Mouse (Mus musculus) kidney, postnatal 0 days (tissue): ENCODE measurements around the gene Rilp. TPM values are rescaled to one million over a fixed set of nuclear protein-coding genes. Genes with fewer than 3 reads are reported as not detected.
A peak's percentile ranks its signal among the peaks of the same experiment; 100 is the strongest.

ENCODE experiments used
- ATAC-seq: fragments of 200-750 bp; cut with Nextera tagmentation; replicated peaks from 2 replicates; pipeline ENCODE4 v1.8.0; 2017; ENCODE audit warnings: low read depth, moderate number of reproducible peaks, moderate TSS enrichment, moderate library complexity; ENCODE audit not compliant: low FRiP score
- DNase-seq: peaks from one replicate; pipeline ENCODE4 v3.0.0-alpha.2; 2016; ENCODE audit warnings: low spot score
- H3K27ac ChIP-seq: fragments of 300-500 bp; sonication (generic); 2 replicates; pipeline ENCODE4 v1.5.1; 2014; ENCODE audit warnings: mild to moderate bottlenecking
- H3K27me3 ChIP-seq: fragments of 300-500 bp; sonication (generic); 2 replicates; pipeline ENCODE4 v1.6.1; 2014; ENCODE audit warnings: low read length, mixed read lengths; ENCODE audit not compliant: insufficient read depth
- H3K36me3 ChIP-seq: fragments of 300-500 bp; sonication (generic); 2 replicates; pipeline ENCODE4 v1.6.1; 2014; ENCODE audit warnings: low read length, mixed read lengths; ENCODE audit not compliant: insufficient read depth
- H3K4me1 ChIP-seq: fragments of 300-500 bp; sonication (generic); replicated peaks from 2 replicates; pipeline ENCODE4 v1.6.1; 2014; ENCODE audit warnings: antibody characterized with exemption, low read length, mixed read lengths; ENCODE audit not compliant: insufficient read depth
- H3K4me2 ChIP-seq: fragments of 300-500 bp; sonication (generic); 2 replicates; pipeline ENCODE4 v1.6.1; 2014; ENCODE audit warnings: mild to moderate bottlenecking, low read length, moderate library complexity, mixed read lengths
- H3K4me3 ChIP-seq: fragments of 300-500 bp; sonication (generic); replicated peaks from 2 replicates; pipeline ENCODE4 v1.5.1; 2014; ENCODE audit warnings: low read depth, low read length
- H3K9ac ChIP-seq: fragments of 300-500 bp; sonication (generic); 2 replicates; pipeline ENCODE4 v1.6.1; 2014; ENCODE audit warnings: low read depth, low read length
- H3K9me3 ChIP-seq: fragments of 300-500 bp; sonication (generic); replicated peaks from 2 replicates; pipeline ENCODE4 v1.6.1; 2016; ENCODE audit warnings: low read length, inconsistent platforms, mixed read lengths
- CTCF ChIP-seq: IDR thresholded peaks from 2 replicates; pipeline ENCODE4 v1.5.1; 2016; ENCODE audit warnings: antibody characterized with exemption, low read depth, mild to moderate bottlenecking, moderate library complexity
- WGBS: fragments of 180-500 bp; shearing (Covaris S2); extraction: QIAGEN DNeasy Blood & Tissue Kit; methylation state at CpG from one replicate; pipeline ENCODE4 v1.1.7; 2014; 5-methylcytosine and 5-hydroxymethylcytosine counted together
- microRNA counts: library from miRNA; unstranded; fragments of <30 nt; microRNA quantifications from one replicate; lab custom pipeline; 2015
- microRNA-seq: library from miRNA; unstranded; fragments of <30 nt; microRNA quantifications from one replicate; pipeline ENCODE4, GENCODE M21; 2016
- polyA plus RNA-seq: library from polyadenylated mRNA; unstranded; fragments of >200 nt; fragmentation: Nextera tagmentation; extraction: Ambion mirVana; gene quantifications from 2 replicates; pipeline ENCODE4 v1.2.1, GENCODE M21; 2015

Gene Rilp
- polyA plus RNA-seq, 1 experiment from 2014 or later, result 4.5 TPM

DNA sequence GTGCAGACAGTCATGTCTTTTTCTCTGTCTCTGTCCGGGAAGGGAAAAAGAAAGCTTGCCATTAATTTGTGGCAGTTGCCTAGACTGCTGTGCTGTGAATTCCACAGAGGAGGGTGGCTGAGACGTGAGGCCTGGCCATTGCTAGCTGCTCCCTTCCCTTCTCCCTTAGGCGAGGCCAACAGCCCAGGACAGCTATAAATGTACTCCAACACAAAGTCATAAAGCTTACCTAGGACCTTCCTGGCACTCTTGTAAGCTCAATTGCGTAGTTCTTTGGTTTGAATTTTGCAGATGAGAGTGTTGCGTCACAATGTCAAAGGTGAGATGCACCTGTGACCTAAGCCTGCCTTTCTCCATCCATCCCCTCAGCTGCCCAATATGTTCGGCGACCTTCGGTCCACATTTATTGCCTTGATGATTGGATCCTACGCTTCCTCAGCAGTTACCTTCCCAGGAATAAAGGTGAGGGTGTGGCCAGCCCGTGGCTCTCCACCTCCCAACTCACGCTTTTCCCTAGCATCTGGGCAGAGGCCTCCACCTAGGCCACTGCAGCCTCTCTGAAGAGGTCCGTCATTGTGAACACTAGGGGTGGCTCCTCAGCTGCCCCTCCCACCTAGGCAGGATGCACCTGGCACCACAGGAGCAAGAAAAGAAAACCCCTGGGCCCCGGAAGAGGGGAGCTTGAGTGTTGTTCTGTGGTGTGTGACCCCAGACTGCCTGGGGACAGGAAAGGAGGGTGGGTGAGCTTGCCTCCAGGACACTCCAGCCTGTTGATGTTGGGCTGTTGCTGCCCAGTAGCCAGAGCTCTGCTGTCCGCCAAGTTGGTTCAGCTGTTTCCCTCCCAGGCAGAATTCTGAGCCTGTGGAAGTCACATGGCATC is 50.9 kb downstream of the Rilp start:
- Histone ChIP-seq H3K9ac (0 out of 2 replicates have a peak overlapping the region, but pooled peaks have one; percentile 27), H3K27ac (no peak overlapping the region), H3K4me2 (no peak overlapping the region), H3K4me1 (no peaks in the 10 kb centered on the region), H3K27me3 (no peaks in the 10 kb centered on the region), H3K4me3 (no peak overlapping the region), H3K36me3 (no peaks in the 10 kb centered on the region), H3K9me3 (no peaks in the 10 kb centered on the region)
- no peak for DNase-seq
- no peak for ATAC-seq
- TF ChIP-seq CTCF, result no peak
- 64% methylated on average over 14 of the region's 14 CpGs for WGBS

DNA sequence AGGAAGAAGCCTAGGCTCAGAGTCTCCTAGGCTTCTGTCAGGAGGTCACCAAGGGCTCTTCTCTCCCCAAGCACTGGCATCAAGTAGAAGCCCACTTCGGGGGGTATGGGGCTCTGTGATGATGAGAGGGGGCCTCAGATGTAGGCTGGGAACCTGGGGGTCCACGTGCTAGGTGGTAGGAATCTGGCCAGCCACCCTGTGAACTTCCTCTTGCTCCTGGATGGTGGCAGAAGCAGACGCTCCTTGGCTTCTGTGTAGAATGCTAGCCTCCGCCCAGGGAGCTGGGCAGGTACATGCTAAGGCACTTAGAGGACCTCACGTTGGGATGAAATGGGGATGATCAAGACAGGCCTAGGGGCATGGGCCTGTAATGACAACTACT is 51.5 kb downstream of the Rilp start:
- no peak for ATAC-seq
- H3K27me3 ChIP-seq, result no peaks in the 10 kb centered on the region
- H3K9ac ChIP-seq, result 0 out of 2 replicates have a peak overlapping the region, but pooled peaks have one; percentile 27
- no peak overlapping the region for H3K4me3 ChIP-seq
- H3K27ac ChIP-seq, result no peak overlapping the region
- no peaks in the 10 kb centered on the region for H3K4me1 ChIP-seq
- H3K36me3 ChIP-seq, result no peaks in the 10 kb centered on the region
- no peak for TF ChIP-seq CTCF
- no peak for DNase-seq
- WGBS, result 86% methylated on average over 5 of the region's 5 CpGs
- no peaks in the 10 kb centered on the region for H3K9me3 ChIP-seq
- H3K4me2 ChIP-seq, result no peak overlapping the region

MicroRNAs encoded within 50 kb of the gene (microRNA counts, 519-probe panel; counts per million panel counts)
- microRNA mmu-miR-22 (lab: Ali Mortazavi, UCI), result 7,545 counts per million, percentile 97 among the panel's probes with 10 or more counts

Small RNA genes within 50 kb of the gene (microRNA-seq; reads per million reads assigned to microRNA genes)
- gene Mir22 (13,489 reads per million, percentile 95 among the genes with 10 or more reads in this experiment), gene Mir3971 (not detected)

Other genes starting within 250 kb of the Rilp start
- gene Rpa1, start 161.8 kb upstream of the Rilp start, polyA plus RNA-seq, result 70.7 and 85.2 TPM in 2 replicates
- gene Smyd4, start 161.7 kb upstream of the Rilp start, polyA plus RNA-seq, result 9.0 and 9.8 TPM in 2 replicates
- gene Serpinf1, start 87.4 kb upstream of the Rilp start, polyA plus RNA-seq, result 90.9 and 98.4 TPM in 2 replicates
- gene Serpinf2, start 70.5 kb upstream of the Rilp start, polyA plus RNA-seq, result 45.2 and 57.0 TPM in 2 replicates
- 4.9 and 5.3 TPM in 2 replicates for gene Wdr81, start 55.4 kb upstream of the Rilp start, polyA plus RNA-seq
- gene Tlcd2, start 48.4 kb upstream of the Rilp start, polyA plus RNA-seq, result 9.3 and 11.8 TPM in 2 replicates
- 36.3 and 36.6 TPM in 2 replicates for gene Prpf8, start 23.3 kb upstream of the Rilp start, polyA plus RNA-seq
- 13.6 and 14.4 TPM in 2 replicates for gene Scarf1, start 3.4 kb downstream of the Rilp start, polyA plus RNA-seq
- 16.6 and 19.1 TPM in 2 replicates for gene Slc43a2, start 21.6 kb downstream of the Rilp start, polyA plus RNA-seq
- gene Pitpna, start 78.0 kb downstream of the Rilp start, polyA plus RNA-seq, result 68.9 and 69.8 TPM in 2 replicates
- 35.9 and 38.6 TPM in 2 replicates for gene Inpp5k, start 120.9 kb downstream of the Rilp start, polyA plus RNA-seq
- 55.3 and 60.8 TPM in 2 replicates for gene Myo1c, start 140.4 kb downstream of the Rilp start, polyA plus RNA-seq
- 106 and 112 TPM in 2 replicates for gene Crk, start 169.2 kb downstream of the Rilp start, polyA plus RNA-seq
- gene Ywhae, start 222.8 kb downstream of the Rilp start, polyA plus RNA-seq, result 707 and 805 TPM in 2 replicates